Mouse (Mus musculus): ENCODE results near the gene Acr.

DNA sequence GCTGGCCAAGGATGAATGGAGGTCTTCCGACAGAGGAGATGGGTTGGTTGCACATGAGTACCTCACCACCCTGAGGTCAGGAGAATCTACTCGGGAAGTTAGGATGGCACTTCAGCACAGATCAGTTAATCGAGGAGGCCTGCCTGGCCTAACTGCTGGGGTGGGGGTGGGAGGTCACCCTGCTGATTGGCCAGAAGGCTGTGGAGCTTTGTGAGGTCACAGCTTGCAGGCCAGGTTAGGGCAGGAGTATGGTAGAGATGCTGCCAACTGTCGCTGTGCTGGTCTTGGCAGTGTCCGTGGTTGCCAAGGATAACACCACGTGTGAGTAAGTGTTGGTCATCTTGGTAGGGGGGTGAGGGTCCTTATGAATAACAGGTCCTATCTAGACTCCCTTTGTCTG lies at the start of gene Acr:
- no peak for TF ChIP-seq POLR2A (IDR thresholded peaks at IDR 0.05; ENCODE audit: low read depth, low read length)
- no peak for TF ChIP-seq CTCF (IDR thresholded peaks at IDR 0.05; ENCODE audit: extremely low read depth, insufficient read depth, insufficient read length, insufficient replicate concordance)

All from spleen, adult 2 months (tissue).